Mouse (Mus musculus) kidney, embryonic 16.5 days (tissue): ENCODE data around the gene Zfp91. TPM values are rescaled to one million over a fixed set of nuclear protein-coding genes. Genes with fewer than 3 reads are reported as not detected.

ENCODE experiments used
- ATAC-seq: fragments of 200-750 bp; cut with Nextera tagmentation; 2 replicates; pipeline ENCODE4 v1.8.0; 2017; ENCODE audit warnings: moderate TSS enrichment; ENCODE audit not compliant: low FRiP score, low TSS enrichment
- H3K27ac ChIP-seq: fragments of 300-500 bp; sonication (generic); 2 replicates; pipeline ENCODE4 v1.5.1; 2014; ENCODE audit warnings: low read length
- H3K27me3 ChIP-seq: fragments of 300-500 bp; sonication (generic); 2 replicates; pipeline ENCODE4 v1.6.1; 2014; ENCODE audit warnings: low read length, control low read depth, mixed read lengths; ENCODE audit not compliant: insufficient read depth
- H3K36me3 ChIP-seq: fragments of 300-500 bp; sonication (generic); 2 replicates; pipeline ENCODE4 v1.6.1; 2014; ENCODE audit warnings: low read length, control low read depth, mixed read lengths; ENCODE audit not compliant: insufficient read depth
- H3K4me1 ChIP-seq: fragments of 300-500 bp; sonication (generic); 2 replicates; pipeline ENCODE4 v1.6.1; 2014; ENCODE audit warnings: low read length, control low read depth, mixed read lengths; ENCODE audit not compliant: insufficient read depth
- H3K4me2 ChIP-seq: fragments of 300-500 bp; sonication (generic); replicated peaks from 2 replicates; pipeline ENCODE4 v1.6.1; 2014; ENCODE audit warnings: low read depth, low read length
- H3K4me3 ChIP-seq: fragments of 300-500 bp; sonication (generic); 2 replicates; pipeline ENCODE4 v1.5.1; 2014; ENCODE audit warnings: mild to moderate bottlenecking, low read length
- H3K9ac ChIP-seq: fragments of 300-500 bp; sonication (generic); replicated peaks from 2 replicates; pipeline ENCODE4 v1.6.1; 2014; ENCODE audit warnings: low read length
- H3K9me3 ChIP-seq: fragments of 300-500 bp; sonication (generic); 2 replicates; pipeline ENCODE4 v1.6.1; 2016; ENCODE audit warnings: low read length, control low read depth
- WGBS: fragments of 180-500 bp; shearing (Covaris S2); extraction: QIAGEN DNeasy Blood & Tissue Kit; methylation state at CpG from one replicate; pipeline ENCODE4 v1.1.7; 2014; 5-methylcytosine and 5-hydroxymethylcytosine counted together
- polyA plus RNA-seq: library from polyadenylated mRNA; unstranded; fragments of >200 nt; fragmentation: Nextera tagmentation; extraction: Ambion mirVana; gene quantifications from 2 replicates; pipeline ENCODE4 v1.2.1, GENCODE M21; 2015

The Zfp91 gene
- polyA plus RNA-seq, result 11.4 and 11.6 TPM in 2 replicates

DNA sequence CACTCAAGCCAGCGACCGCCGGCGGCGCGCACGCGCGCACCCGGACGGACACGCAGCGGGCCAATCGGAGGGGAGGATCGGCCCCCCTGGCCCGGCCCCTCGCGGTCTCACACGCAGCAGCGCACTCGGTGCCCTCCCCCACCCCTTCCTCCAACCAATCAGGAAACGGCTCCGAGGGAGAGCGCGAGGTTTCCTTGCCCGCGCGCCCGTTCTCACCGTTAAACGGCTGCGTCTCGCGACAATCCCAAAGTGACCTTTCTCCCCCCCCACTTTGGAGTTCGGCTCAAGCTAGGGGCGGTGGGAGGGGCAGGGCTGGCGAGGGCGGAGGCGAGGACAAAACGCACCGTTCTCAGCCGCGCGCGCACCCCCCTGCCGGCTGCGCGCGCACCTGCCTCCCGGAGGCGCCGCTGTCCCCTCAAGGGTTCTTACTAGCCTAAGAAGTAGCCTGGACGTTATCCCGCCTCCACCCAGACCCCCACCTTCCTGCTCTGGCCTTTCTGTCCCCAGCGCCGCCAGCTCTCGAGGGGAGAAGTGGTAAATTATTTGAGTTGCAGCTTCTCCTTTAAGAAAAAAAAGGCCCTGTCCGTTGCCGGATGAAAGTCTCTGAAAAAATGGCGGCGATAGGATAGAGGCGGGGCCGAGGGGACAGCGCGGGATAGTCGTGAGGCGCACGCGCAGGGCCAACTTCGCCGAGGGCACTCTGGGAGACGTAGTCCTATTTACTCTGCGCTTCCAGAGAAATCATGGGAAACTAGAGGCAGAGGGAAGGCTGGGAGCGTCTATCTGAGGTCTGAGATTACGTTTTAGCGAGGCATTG, at the start of gene Zfp91, which contains the start of gene Lpxn:
Gene Zfp91 (minus strand): TSS at position 616 of the 817 bp plus-strand sequence.
Gene Lpxn (plus strand): TSS at position 683 of the 817 bp plus-strand sequence.
- H3K4me3 ChIP-seq, result peak within 1 kb of the TSS; percentile 96
- H3K36me3 ChIP-seq, result no peaks in the 10 kb centered on the region
- peak within 1 kb of the TSS; percentile 99 for H3K9ac ChIP-seq
- peak; percentile 98 for ATAC-seq
- no peaks in the 10 kb centered on the region for H3K9me3 ChIP-seq
- H3K27me3 ChIP-seq, result no peaks in the 10 kb centered on the region
- peak within 1 kb of the TSS; percentile 85 for H3K4me2 ChIP-seq
- WGBS, result under 1% methylated on average over 46 of the region's 76 CpGs
- H3K4me1 ChIP-seq, result peaks cover 11% of the 10 kb centered on the region
- peak within 1 kb of the TSS; percentile 99 for H3K27ac ChIP-seq

DNA sequence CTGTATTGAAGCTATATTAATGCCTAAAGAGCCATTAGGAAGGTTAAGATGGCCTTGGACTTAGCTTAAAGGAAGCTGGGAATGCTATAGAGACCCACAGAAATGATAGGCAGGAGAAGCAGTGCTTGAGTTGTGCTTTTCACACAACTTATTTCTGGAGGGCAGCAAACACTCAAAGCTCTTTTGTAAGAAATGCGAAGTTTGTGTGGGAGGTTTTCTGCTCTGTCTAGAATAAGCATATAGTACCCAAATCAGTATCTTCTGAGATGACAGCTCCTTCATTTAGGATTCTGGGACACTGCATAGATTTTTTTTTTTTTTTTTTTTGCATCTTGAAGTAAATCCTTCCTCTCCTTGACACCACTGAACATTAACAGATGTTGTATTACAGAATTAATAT, 42.6 kb upstream of the Zfp91 start:
- Histone ChIP-seq H3K36me3 (no peaks in the 10 kb centered on the region), H3K9me3 (no peaks in the 10 kb centered on the region), H3K4me1 (no peaks in the 10 kb centered on the region), H3K4me2 (no peak overlapping the region), H3K27ac (no peak overlapping the region), H3K9ac (no peak overlapping the region), H3K4me3 (no peak overlapping the region), H3K27me3 (no peaks in the 10 kb centered on the region)
- 87% methylated on average over 1 of the region's 1 CpGs for WGBS
- ATAC-seq, result no peak

DNA sequence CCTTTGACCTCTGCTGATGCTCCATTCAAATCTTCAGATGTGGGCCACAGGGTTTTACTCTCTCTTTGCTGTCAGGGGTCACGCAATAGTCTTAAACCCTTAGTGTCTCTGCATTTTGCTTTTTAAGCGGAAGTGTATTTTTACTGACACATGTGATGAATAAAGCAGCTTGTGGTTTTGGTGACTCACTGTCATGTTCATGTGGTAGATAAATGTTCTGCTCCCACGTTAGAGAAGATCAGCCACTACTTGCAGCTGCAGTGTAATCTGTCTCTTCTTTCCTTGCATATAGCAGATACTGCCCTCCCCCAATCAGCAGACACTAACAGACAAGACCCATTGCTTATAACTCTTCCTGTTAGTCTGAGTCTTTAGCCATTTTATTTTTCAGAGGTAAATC, 37.7 kb upstream of the Zfp91 start:
- no peaks in the 10 kb centered on the region for H3K4me1 ChIP-seq
- H3K36me3 ChIP-seq, result no peaks in the 10 kb centered on the region
- H3K4me3 ChIP-seq, result no peak overlapping the region
- 60% methylated on average over 3 of the region's 3 CpGs for WGBS
- H3K9me3 ChIP-seq, result no peaks in the 10 kb centered on the region
- H3K27ac ChIP-seq, result no peak overlapping the region
- no peak for ATAC-seq
- no peaks in the 10 kb centered on the region for H3K27me3 ChIP-seq
- no peak overlapping the region for H3K9ac ChIP-seq
- no peak overlapping the region for H3K4me2 ChIP-seq

DNA sequence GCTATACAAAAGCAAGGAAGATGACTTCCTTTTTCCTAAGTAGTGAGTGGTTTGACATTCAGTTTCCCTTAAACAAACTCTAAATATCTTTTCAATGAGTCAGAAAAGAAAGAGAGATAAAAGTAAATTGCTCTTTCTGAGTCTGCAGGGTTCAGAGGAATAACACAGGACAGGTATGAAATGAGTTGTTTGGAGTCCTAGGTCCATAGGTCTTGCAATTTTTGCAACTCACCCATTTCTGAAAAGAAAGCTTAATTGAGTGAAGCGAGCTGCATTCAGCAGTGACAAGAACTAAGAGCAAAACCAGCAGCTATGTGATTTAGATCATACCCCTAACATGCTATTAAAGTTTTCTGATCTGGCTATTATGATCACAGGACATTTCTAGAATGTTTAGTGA, 35.6 kb upstream of the Zfp91 start:
- H3K4me3 ChIP-seq, result no peak overlapping the region
- no peaks in the 10 kb centered on the region for H3K9me3 ChIP-seq
- H3K27ac ChIP-seq, result no peak overlapping the region
- H3K4me2 ChIP-seq, result no peak overlapping the region
- H3K27me3 ChIP-seq, result no peaks in the 10 kb centered on the region
- no peaks in the 10 kb centered on the region for H3K4me1 ChIP-seq
- H3K36me3 ChIP-seq, result no peaks in the 10 kb centered on the region
- no peak overlapping the region for H3K9ac ChIP-seq
- WGBS, result 52% methylated on average over 1 of the region's 1 CpGs
- ATAC-seq, result no peak

DNA sequence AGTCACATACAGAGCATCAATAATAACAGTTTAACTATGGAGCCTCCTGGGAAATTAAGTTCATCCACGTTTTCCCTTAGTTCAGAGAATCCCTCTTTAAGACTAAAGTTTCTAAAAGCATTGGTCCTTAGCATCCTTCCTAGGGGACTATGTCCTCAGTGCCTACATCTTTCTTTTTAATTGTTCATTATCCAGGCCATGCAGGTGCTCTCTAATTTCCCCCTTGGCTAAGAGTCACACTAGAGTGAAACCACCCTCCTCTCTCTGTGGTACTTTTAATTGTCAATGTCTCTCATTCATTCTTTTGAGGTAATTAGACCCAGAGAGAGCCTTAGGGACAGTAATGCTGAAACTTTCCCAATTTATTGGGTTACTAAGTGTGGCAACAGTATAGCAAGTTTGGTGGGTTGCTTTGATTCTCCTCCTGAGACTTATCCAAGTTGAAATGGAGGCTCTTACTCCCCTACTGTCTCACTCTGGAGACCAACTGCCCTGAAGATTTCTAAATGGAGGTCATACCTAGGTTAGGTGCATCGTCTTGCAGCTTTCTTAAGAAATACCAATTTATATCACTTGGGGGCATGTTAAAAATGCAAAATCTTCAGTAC, 35.0 kb upstream of the Zfp91 start:
- H3K27ac ChIP-seq, result no peak overlapping the region
- no peak overlapping the region for H3K4me2 ChIP-seq
- no peaks in the 10 kb centered on the region for H3K36me3 ChIP-seq
- H3K27me3 ChIP-seq, result no peaks in the 10 kb centered on the region
- H3K4me1 ChIP-seq, result no peaks in the 10 kb centered on the region
- H3K9me3 ChIP-seq, result no peaks in the 10 kb centered on the region
- no peak for ATAC-seq
- H3K4me3 ChIP-seq, result no peak overlapping the region
- WGBS, result 68% methylated on average over 2 of the region's 2 CpGs
- H3K9ac ChIP-seq, result no peak overlapping the region

DNA sequence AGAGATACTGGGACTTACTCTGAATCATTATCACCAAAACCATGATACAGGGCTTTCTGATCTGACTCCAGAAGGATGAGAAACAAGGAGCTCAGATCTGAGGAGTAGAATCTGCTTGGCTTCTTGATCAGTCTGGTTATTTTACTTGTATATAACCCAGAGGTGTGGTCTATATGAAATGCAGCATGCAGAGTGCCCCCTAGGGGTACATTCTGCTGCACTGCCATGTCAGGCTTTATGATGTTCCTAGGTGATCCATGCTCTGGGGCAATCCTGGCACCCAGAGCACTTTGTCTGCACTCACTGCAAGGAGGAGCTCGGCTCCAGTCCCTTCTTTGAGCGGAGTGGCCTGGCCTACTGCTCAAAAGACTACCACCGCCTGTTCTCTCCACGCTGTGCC, 28.6 kb upstream of the Zfp91 start:
- WGBS, result 74% methylated on average over 4 of the region's 4 CpGs

DNA sequence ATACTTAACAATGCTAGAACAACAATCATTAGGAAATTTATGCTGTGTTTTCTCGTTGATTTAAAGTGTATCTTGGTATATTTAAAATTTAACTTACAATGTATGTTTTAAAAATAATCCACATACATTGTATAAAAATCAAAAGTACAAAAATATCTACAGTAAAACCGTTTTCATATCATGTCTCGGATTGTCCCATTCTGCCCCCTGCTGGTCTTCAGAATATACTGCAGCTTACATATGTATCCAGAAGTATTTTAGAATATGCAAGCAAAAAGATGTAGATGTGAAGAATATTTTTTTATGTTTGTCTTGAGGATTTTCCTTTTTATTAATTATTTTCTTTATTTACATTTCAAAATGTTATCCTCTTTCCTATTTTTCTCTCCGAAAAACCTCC, 24.5 kb upstream of the Zfp91 start:
- Histone ChIP-seq H3K27ac (no peak overlapping the region), H3K27me3 (no peaks in the 10 kb centered on the region), H3K36me3 (no peaks in the 10 kb centered on the region), H3K9ac (no peak overlapping the region), H3K9me3 (no peaks in the 10 kb centered on the region), H3K4me1 (no peaks in the 10 kb centered on the region), H3K4me3 (no peak overlapping the region), H3K4me2 (no peak overlapping the region)
- no peak for ATAC-seq
- WGBS, result 31% methylated on average over 4 of the region's 4 CpGs

More for the DNA sequence above, 28.6 kb upstream of the Zfp91 start:
- H3K9ac ChIP-seq, result no peak overlapping the region
- H3K4me3 ChIP-seq, result no peak overlapping the region
- no peaks in the 10 kb centered on the region for H3K36me3 ChIP-seq
- H3K4me2 ChIP-seq, result no peak overlapping the region
- no peak for ATAC-seq
- H3K27me3 ChIP-seq, result no peaks in the 10 kb centered on the region
- H3K4me1 ChIP-seq, result no peaks in the 10 kb centered on the region
- no peaks in the 10 kb centered on the region for H3K9me3 ChIP-seq
- no peak overlapping the region for H3K27ac ChIP-seq

DNA sequence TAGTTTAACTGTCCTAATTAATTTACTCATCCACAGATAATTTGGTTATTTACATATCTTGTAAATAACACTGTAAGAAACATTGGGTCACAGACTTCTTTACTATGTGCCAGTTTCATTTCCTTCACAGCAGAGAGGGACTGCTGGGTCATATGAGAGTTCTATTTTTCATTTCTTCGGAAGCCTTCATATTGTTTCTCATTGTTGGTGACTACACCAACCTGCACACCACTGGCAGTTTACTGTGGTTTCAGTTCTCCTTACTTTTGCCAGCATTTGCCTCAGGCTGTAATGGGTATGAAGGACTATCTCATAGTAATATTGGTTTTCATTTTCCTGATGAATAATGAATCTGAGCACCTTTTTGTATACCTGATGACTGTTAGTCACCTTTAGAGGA, 22.6 kb upstream of the Zfp91 start:
- WGBS, result 78% methylated on average over 1 of the region's 1 CpGs
- Histone ChIP-seq H3K27ac (no peak overlapping the region), H3K36me3 (no peaks in the 10 kb centered on the region), H3K9me3 (no peaks in the 10 kb centered on the region), H3K4me1 (no peaks in the 10 kb centered on the region), H3K9ac (no peak overlapping the region), H3K27me3 (no peaks in the 10 kb centered on the region), H3K4me3 (no peak overlapping the region), H3K4me2 (no peak overlapping the region)
- ATAC-seq, result no peak

DNA sequence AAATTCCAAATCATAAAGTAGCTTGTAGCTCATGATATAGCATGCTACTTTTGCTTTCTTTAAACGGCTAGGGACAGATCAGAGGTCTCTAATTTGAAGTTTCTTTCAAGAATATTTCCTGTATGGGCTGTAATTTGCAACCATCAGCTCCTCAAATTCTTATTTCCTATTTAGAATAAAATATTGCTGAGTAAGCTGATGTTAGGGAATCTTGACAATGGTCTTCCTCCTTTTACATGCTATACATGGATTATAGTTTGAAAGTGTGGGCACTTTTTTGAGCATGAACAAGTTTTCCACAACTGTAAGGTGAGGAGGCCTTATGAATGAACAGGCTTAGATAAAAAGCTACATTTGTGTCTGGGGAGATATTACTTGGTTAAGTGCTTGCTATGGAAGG, 18.0 kb upstream of the Zfp91 start:
- H3K4me1 ChIP-seq, result no peaks in the 10 kb centered on the region
- H3K9me3 ChIP-seq, result no peaks in the 10 kb centered on the region
- ATAC-seq, result no peak
- H3K27ac ChIP-seq, result no peak overlapping the region
- H3K36me3 ChIP-seq, result no peaks in the 10 kb centered on the region
- H3K9ac ChIP-seq, result no peak overlapping the region
- H3K4me3 ChIP-seq, result no peak overlapping the region
- H3K4me2 ChIP-seq, result no peak overlapping the region
- H3K27me3 ChIP-seq, result no peaks in the 10 kb centered on the region
- WGBS, result 78% methylated on average over 1 of the region's 1 CpGs
